ENCODE assay signal across 11 mouse cellular contexts in genomic region chr14:24273575-24273974, GRCm38 (mm10). TPM values are rescaled to one million over a fixed set of nuclear protein-coding genes. Genes with fewer than 3 reads are reported as not detected.
A peak's percentile ranks its signal among the peaks of the same experiment; 100 is the strongest.
DNase-seq lines count a peak whose midpoint lies in the region; ATAC-seq and TF ChIP-seq lines count a peak whose summit lies in the region.
"Had no signal": no experiment of that assay in that cellular context is flagged by ENCODE, and none has a peak within 500 bp of the region (broad histone marks: within the 10 kb centered on the region; RNA-seq: fewer than 3 reads in every experiment).

No protein-coding gene starts in this region.

- no peak overlapping the region for H3K4me3 ChIP-seq in liver, adult 2 months (ENCODE audit: insufficient read depth, low read depth, low read length)
- no peak overlapping the region for H3K4me3 ChIP-seq in forebrain, embryonic 16.5 days (replicated peaks; ENCODE audit: low read length)
- no peak overlapping the region for H3K4me3 ChIP-seq in lung, adult 2 months (replicated peaks; ENCODE audit: extremely low read depth, low read depth, low read length)
- no peak overlapping the region for H3K4me3 ChIP-seq in stomach, postnatal 0 days (ENCODE audit: low read depth, low read length)
- H3K4me3 ChIP-seq: embryonic facial prominence, embryonic 13.5 days had no signal

- WGBS in liver, adult 2 months = 62% methylated on average over 2 of the region's 2 CpGs
- 41% methylated on average over 2 of the region's 2 CpGs for WGBS in forebrain, embryonic 16.5 days
- WGBS in lung, adult 2 months = 47% methylated on average over 2 of the region's 2 CpGs
- 43% methylated on average over 2 of the region's 2 CpGs for WGBS in stomach, postnatal 0 days

- H3K4me1 ChIP-seq in liver, adult 2 months (ENCODE audit: control insufficient read depth, insufficient read depth, low read length) = no peaks in the 10 kb centered on the region
- no peaks in the 10 kb centered on the region for H3K4me1 ChIP-seq in forebrain, embryonic 16.5 days (replicated peaks; ENCODE audit: control insufficient read depth, insufficient read depth, low read length)
- no peaks in the 10 kb centered on the region for H3K4me1 ChIP-seq in lung, adult 2 months (ENCODE audit: control insufficient read depth, insufficient read depth, low read length)
- H3K4me1 ChIP-seq in stomach, postnatal 0 days (replicated peaks; ENCODE audit: control insufficient read depth, insufficient read depth) = no peaks in the 10 kb centered on the region

- H3K36me3 ChIP-seq in liver, adult 2 months (ENCODE audit: control insufficient read depth, insufficient read depth, low read length) = no peaks in the 10 kb centered on the region
- no peaks in the 10 kb centered on the region for H3K36me3 ChIP-seq in forebrain, embryonic 16.5 days (ENCODE audit: control insufficient read depth, insufficient read depth)
- H3K36me3 ChIP-seq in stomach, postnatal 0 days (ENCODE audit: control insufficient read depth, insufficient read depth, low read length) = no peaks in the 10 kb centered on the region
- H3K36me3 ChIP-seq: embryonic facial prominence, embryonic 13.5 days had no signal

- TF ChIP-seq EP300 in stomach, postnatal 0 days (optimal IDR thresholded peaks at IDR 0.05) = no peak

- TF ChIP-seq CTCF in liver, adult 2 months (IDR thresholded peaks at IDR 0.05; ENCODE audit: low read depth, low read length) = peak; percentile 39
- TF ChIP-seq CTCF in lung, adult 2 months (IDR thresholded peaks at IDR 0.05; ENCODE audit: insufficient read depth, low read length) = peak; percentile 24; the same call in 1 of the 2 replicates
- peak; percentile 86 for TF ChIP-seq CTCF in stomach, postnatal 0 days (IDR thresholded peaks at IDR 0.05; ENCODE audit: low read depth)

- H3K9me3 ChIP-seq in forebrain, embryonic 16.5 days (ENCODE audit: control insufficient read depth, low read length) = no peaks in the 10 kb centered on the region
- no peaks in the 10 kb centered on the region for H3K9me3 ChIP-seq in stomach, postnatal 0 days (ENCODE audit: control insufficient read depth, low read length)
- H3K9me3 ChIP-seq: embryonic facial prominence, embryonic 13.5 days had no signal

- DNase-seq in adrenal gland, adult 2 months = peak; percentile 29
- no peak for DNase-seq in adrenal gland, postnatal 4 days (ENCODE audit: low spot score in 2 of 2)
- DNase-seq in liver, adult 2 months (ENCODE audit: extremely low read depth, low read depth, low spot score) = peak; percentile 12
- no peak for DNase-seq in liver
- DNase-seq in lung, adult 2 months = no peak
- DNase-seq in stomach, postnatal 0 days (ENCODE audit: low spot score) = no peak
- no peak for DNase-seq in frontal cortex, postnatal 14 days (ENCODE audit: low spot score in 2 of 2)

- no peaks in the 10 kb centered on the region for H3K79me2 ChIP-seq in liver, adult 2 months (ENCODE audit: control insufficient read depth, insufficient read depth, low read length)

- H3K27me3 ChIP-seq in liver, adult 2 months (ENCODE audit: control insufficient read depth, insufficient read depth, low read length) = no peaks in the 10 kb centered on the region
- no peaks in the 10 kb centered on the region for H3K27me3 ChIP-seq in forebrain, embryonic 16.5 days (replicated peaks; ENCODE audit: control insufficient read depth, insufficient read depth, low read length)
- no peaks in the 10 kb centered on the region for H3K27me3 ChIP-seq in stomach, postnatal 0 days (ENCODE audit: control insufficient read depth, insufficient read depth, low read length)
- H3K27me3 ChIP-seq: embryonic facial prominence, embryonic 13.5 days had no signal

- no peak overlapping the region for H3K9ac ChIP-seq in liver, adult 2 months (ENCODE audit: low read depth, low read length)
- H3K9ac ChIP-seq in forebrain, embryonic 16.5 days (replicated peaks; ENCODE audit: low read depth, low read length) = no peak overlapping the region
- no peak overlapping the region for H3K9ac ChIP-seq in stomach, postnatal 0 days (ENCODE audit: low read length)
- H3K9ac ChIP-seq: embryonic facial prominence, embryonic 13.5 days had no signal

- TF ChIP-seq POLR2A in liver, adult 2 months (IDR thresholded peaks at IDR 0.05; ENCODE audit: extremely low read depth, insufficient read depth, low read length) = no peak
- no peak for TF ChIP-seq POLR2A in lung, adult 2 months (IDR thresholded peaks at IDR 0.05; ENCODE audit: borderline replicate concordance, extremely low read depth, low read depth, low read length)

- peak; percentile 40; the same call in 1 of the 2 replicates for ATAC-seq in forebrain, embryonic 16.5 days
- ATAC-seq in stomach, postnatal 0 days (ENCODE audit: low FRiP score, low TSS enrichment) = no peak

- H3K4me2 ChIP-seq in forebrain, embryonic 16.5 days (ENCODE audit: low read length) = no peak overlapping the region
- no peak overlapping the region for H3K4me2 ChIP-seq in stomach, postnatal 0 days (replicated peaks; ENCODE audit: low read depth)
- H3K4me2 ChIP-seq: embryonic facial prominence, embryonic 13.5 days had no signal

- H3K27ac ChIP-seq in liver, adult 2 months (replicated peaks; ENCODE audit: insufficient read depth, low read depth, low read length) = no peak overlapping the region
- H3K27ac ChIP-seq in forebrain, embryonic 16.5 days (ENCODE audit: low read length) = no peak overlapping the region
- H3K27ac ChIP-seq in stomach, postnatal 0 days (replicated peaks) = no peak overlapping the region
- H3K27ac ChIP-seq: embryonic facial prominence, embryonic 13.5 days had no signal

RNA-seq across cellular contexts. Expression of gene E330034G19Rik, which starts 19.4 kb away (rescaled TPM):
- not detected for total RNA-seq in adrenal gland, adult 2 months (2021)
- not detected in 2 replicates for polyA plus RNA-seq in adrenal gland, adult 2 months (2012; rRNA removed)
- total RNA-seq in adrenal gland, postnatal 4 days (2021) = not detected
- not detected in 2 replicates for total RNA-seq in liver, adult 2 months (2014; rRNA removed)
- polyA plus RNA-seq in liver, adult 2 months (2012; rRNA removed) = not detected in 2 replicates
- polyA plus RNA-seq in forebrain, embryonic 16.5 days (2015; fragmentation: Nextera tagmentation; extraction: Ambion mirVana) = not detected in 2 replicates
- polyA plus RNA-seq in lung, adult 2 months (2012; rRNA removed) = not detected in 2 replicates
- not detected in 2 replicates for polyA plus RNA-seq in stomach, postnatal 0 days (2015; fragmentation: Nextera tagmentation; extraction: Ambion mirVana)
- total RNA-seq: left cerebral cortex, adult 18-20 months had no signal
- polyA plus RNA-seq: C2C12; embryonic facial prominence, embryonic 13.5 days had no signal

RNA-seq across cellular contexts. Expression of gene Dlg5, which starts 27.9 kb away (rescaled TPM):
- total RNA-seq in adrenal gland, adult 2 months (2021) = 10 to 100 TPM; 44.5 to 48.6 TPM
- 65.2 and 72.1 TPM in 2 replicates for polyA plus RNA-seq in adrenal gland, adult 2 months (2012; rRNA removed)
- total RNA-seq in adrenal gland, postnatal 4 days (2021) = 10 to 100 TPM; 64.4 to 70.4 TPM
- 1.3 and 2.4 TPM in 2 replicates for total RNA-seq in liver, adult 2 months (2014; rRNA removed)
- polyA plus RNA-seq in liver, adult 2 months (2012; rRNA removed) = 2.9 and 4.0 TPM in 2 replicates
- polyA plus RNA-seq in forebrain, embryonic 16.5 days (2015; fragmentation: Nextera tagmentation; extraction: Ambion mirVana) = 17.1 and 21.2 TPM in 2 replicates
- polyA plus RNA-seq in lung, adult 2 months (2012; rRNA removed) = 31.7 and 35.3 TPM in 2 replicates
- 3.8 and 5.0 TPM in 2 replicates for polyA plus RNA-seq in stomach, postnatal 0 days (2015; fragmentation: Nextera tagmentation; extraction: Ambion mirVana)

Comparison
In these comparisons a context has a peak if more than half of its experiments do, and no peak if none do; other contexts are left out.
1. DNase-seq: peak in adrenal gland, adult 2 months (single experiment) and liver, adult 2 months (single experiment); none in adrenal gland, postnatal 4 days (0 of 2), liver (single experiment), lung, adult 2 months (single experiment), stomach, postnatal 0 days (single experiment) and frontal cortex, postnatal 14 days (0 of 2).
2. CTCF ChIP-seq: peak in every context shown above with its lines; median percentile 86 in stomach, postnatal 0 days; 39 in liver, adult 2 months; 24 in lung, adult 2 months.